Mouse (Mus musculus) kidney, postnatal 10 days (tissue): ENCODE measurements around the gene 2010111I01Rik.

Experiments
- DNase-seq: peaks from one replicate; pipeline ENCODE4 v3.0.0; 2021; ENCODE audit warnings: mixed read lengths

Gene 2010111I01Rik

GRCm38 (mm10) chr13:63032304-63032830, 67.7 kb downstream of the 2010111I01Rik start:
- DNase-seq = no peak

GRCm38 (mm10) chr13:63032958-63033357, 68.3 kb downstream of the 2010111I01Rik start:
- no peak for DNase-seq

- DNase-seq = no peak
Measured at GRCm38 (mm10) chr13:63033364-63033763, 68.7 kb downstream of the 2010111I01Rik start.

- no peak for DNase-seq
Measured at GRCm38 (mm10) chr13:63034666-63035065, 70.0 kb downstream of the 2010111I01Rik start.

GRCm38 (mm10) chr13:63037906-63038305, 73.2 kb downstream of the 2010111I01Rik start:
- DNase-seq = peak; percentile 32

GRCm38 (mm10) chr13:63038415-63038814, 73.7 kb downstream of the 2010111I01Rik start:
- DNase-seq = no peak

- DNase-seq = no peak
Measured at GRCm38 (mm10) chr13:63038871-63039270, 74.2 kb downstream of the 2010111I01Rik start.

- peak; percentile 39 for DNase-seq
Measured at GRCm38 (mm10) chr13:63039326-63039725, 74.6 kb downstream of the 2010111I01Rik start.

GRCm38 (mm10) chr13:63039848-63040247, 75.2 kb downstream of the 2010111I01Rik start:
- no peak for DNase-seq

- no peak for DNase-seq
Measured at GRCm38 (mm10) chr13:63045504-63046205, 81.0 kb downstream of the 2010111I01Rik start.

GRCm38 (mm10) chr13:63046206-63047020, 81.7 kb downstream of the 2010111I01Rik start:
- peak; percentile 89 for DNase-seq

GRCm38 (mm10) chr13:63063706-63064105, 99.0 kb downstream of the 2010111I01Rik start:
- no peak for DNase-seq

- DNase-seq = no peak
Measured at GRCm38 (mm10) chr13:63066607-63067006, 101.9 kb downstream of the 2010111I01Rik start.

GRCm38 (mm10) chr13:63068371-63069136, 103.9 kb downstream of the 2010111I01Rik start:
- DNase-seq = no peak

GRCm38 (mm10) chr13:63071874-63072273, 107.2 kb downstream of the 2010111I01Rik start:
- no peak for DNase-seq

GRCm38 (mm10) chr13:63072376-63072775, 107.7 kb downstream of the 2010111I01Rik start:
- no peak for DNase-seq

GRCm38 (mm10) chr13:63073911-63074675, 109.4 kb downstream of the 2010111I01Rik start:
- no peak for DNase-seq

- DNase-seq = no peak
Measured at GRCm38 (mm10) chr13:63074676-63074991, 109.9 kb downstream of the 2010111I01Rik start.

- no peak for DNase-seq
Measured at GRCm38 (mm10) chr13:63075331-63075855, 110.7 kb downstream of the 2010111I01Rik start.

- DNase-seq = no peak
Measured at GRCm38 (mm10) chr13:63080191-63080590, 115.5 kb downstream of the 2010111I01Rik start.

- no peak for DNase-seq
Measured at GRCm38 (mm10) chr13:63080823-63081222, 116.1 kb downstream of the 2010111I01Rik start.

- no peak for DNase-seq
Measured at GRCm38 (mm10) chr13:63082555-63083136, 118.0 kb downstream of the 2010111I01Rik start.
